Mouse (Mus musculus) heart, embryonic 15.5 days (tissue): ENCODE measurements at regions not wholly inside any gene's neighbourhood (a gene's known extent, or its start where the extent isn't known, plus 50 kb on each side); places are given as distances from the start of the nearest gene placed in this dataset.

Experiments
- ATAC-seq: fragments of 200-750 bp; cut with Nextera tagmentation; replicated peaks from 2 replicates; pipeline ENCODE4 v1.8.0; 2017; ENCODE audit warnings: low read depth, moderate TSS enrichment; ENCODE audit not compliant: insufficient number of reproducible peaks, insufficient read depth, low FRiP score
- H3K27ac ChIP-seq: fragments of 300-500 bp; sonication (generic); 2 replicates; pipeline ENCODE4 v1.5.1; 2015; ENCODE audit warnings: mild to moderate bottlenecking, inconsistent platforms
- H3K27me3 ChIP-seq: fragments of 300-500 bp; sonication (generic); 2 replicates; pipeline ENCODE4 v1.6.1; 2015; ENCODE audit warnings: inconsistent platforms
- H3K36me3 ChIP-seq: fragments of 300-500 bp; sonication (generic); 2 replicates; pipeline ENCODE4 v1.6.1; 2015; ENCODE audit warnings: mild to moderate bottlenecking, inconsistent platforms
- H3K4me1 ChIP-seq: fragments of 300-500 bp; sonication (generic); replicated peaks from 2 replicates; pipeline ENCODE4 v1.6.1; 2015; ENCODE audit warnings: inconsistent platforms
- H3K4me2 ChIP-seq: fragments of 300-500 bp; sonication (generic); 2 replicates; pipeline ENCODE4 v1.6.1; 2015; ENCODE audit warnings: inconsistent platforms, mild to moderate bottlenecking, moderate library complexity
- H3K4me3 ChIP-seq: fragments of 300-500 bp; sonication (generic); 2 replicates; pipeline ENCODE4 v1.5.1; 2015; ENCODE audit warnings: mild to moderate bottlenecking, inconsistent platforms
- H3K9ac ChIP-seq: fragments of 300-500 bp; sonication (generic); 2 replicates; pipeline ENCODE4 v1.6.1; 2015; ENCODE audit warnings: mild to moderate bottlenecking, inconsistent platforms
- H3K9me3 ChIP-seq: fragments of 300-500 bp; sonication (generic); replicated peaks from 2 replicates; pipeline ENCODE4 v1.6.1; 2016; ENCODE audit warnings: inconsistent platforms
- WGBS: fragments of 180-500 bp; shearing (Covaris S2); methylation state at CpG from one replicate; pipeline ENCODE4 v1.1.7; 2015; ENCODE audit warnings: mixed read lengths; 5-methylcytosine and 5-hydroxymethylcytosine counted together

DNA sequence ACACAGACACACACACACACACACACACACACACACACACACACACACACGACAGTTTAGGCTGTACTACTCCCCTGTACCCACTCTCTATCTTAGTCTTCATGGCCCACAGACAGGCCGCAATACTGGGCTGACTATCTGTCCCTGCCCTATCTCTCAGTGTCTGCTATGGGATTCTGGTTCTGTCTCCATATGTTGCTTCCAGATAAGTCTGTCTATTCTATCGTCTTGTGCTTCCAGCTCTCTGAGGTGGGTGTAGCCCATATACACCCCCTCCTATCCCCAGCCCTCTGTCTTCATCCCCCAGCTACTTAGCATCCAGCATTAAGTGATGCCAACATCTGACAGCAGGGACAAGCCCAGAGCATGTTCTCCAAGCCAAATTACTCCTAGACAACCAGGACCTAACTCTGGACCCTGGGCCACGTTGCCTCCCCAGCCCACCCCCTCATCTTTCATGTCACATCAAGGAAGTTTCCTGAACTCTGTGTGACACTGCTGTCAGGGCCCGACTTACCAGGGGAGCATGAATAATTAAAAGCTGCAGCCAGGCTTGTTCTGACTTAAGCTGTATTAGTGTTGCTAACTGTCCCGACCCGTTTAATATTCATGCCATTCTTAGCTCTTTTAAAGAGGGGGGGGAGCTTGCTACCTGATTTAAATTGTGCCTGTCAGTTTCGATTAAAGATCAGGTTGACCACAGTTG, 79.6 kb upstream of the Grik3 start:
- no peaks in the 10 kb centered on the region for H3K4me1 ChIP-seq
- no peak overlapping the region for H3K4me3 ChIP-seq
- 43% methylated on average over 8 of the region's 8 CpGs for WGBS
- no peak overlapping the region for H3K4me2 ChIP-seq
- H3K27me3 ChIP-seq, result 0 out of 2 replicates have a peak, but pooled peaks cover 6% of the 10 kb centered on the region
- H3K36me3 ChIP-seq, result no peaks in the 10 kb centered on the region
- no peaks in the 10 kb centered on the region for H3K9me3 ChIP-seq
- no peak overlapping the region for H3K9ac ChIP-seq
- no peak overlapping the region for H3K27ac ChIP-seq
- ATAC-seq, result no peak

- Histone ChIP-seq H3K4me3 (no peak overlapping the region), H3K27me3 (peaks cover 6% of the 10 kb centered on the region; the same call in 1 of the 2 replicates), H3K4me2 (no peak overlapping the region), H3K9me3 (no peaks in the 10 kb centered on the region), H3K27ac (no peak overlapping the region), H3K36me3 (no peaks in the 10 kb centered on the region), H3K9ac (no peak overlapping the region), H3K4me1 (no peaks in the 10 kb centered on the region)
- no peak for ATAC-seq
- WGBS, result 78% methylated on average over 13 of the region's 13 CpGs
These were observed 91.0 kb upstream of the Grik3 start for GRCm38 (mm10) chr4:125399376-125400112.

- no peak for ATAC-seq
- WGBS, result 63% methylated on average over 12 of the region's 12 CpGs
- no peaks in the 10 kb centered on the region for H3K36me3 ChIP-seq
These were observed 93.5 kb upstream of the Grik3 start for GRCm38 (mm10) chr4:125397007-125397461.

GRCm38 (mm10) chr4:125391269-125391668, 99.2 kb upstream of the Grik3 start:
- H3K4me2 ChIP-seq, result no peak overlapping the region
- 62% methylated on average over 6 of the region's 6 CpGs for WGBS

More at GRCm38 (mm10) chr4:125397007-125397461, 93.5 kb upstream of the Grik3 start:
- Histone ChIP-seq H3K4me3 (no peak overlapping the region), H3K4me1 (no peaks in the 10 kb centered on the region), H3K27me3 (no peaks in the 10 kb centered on the region; the same call in 1 of the 2 replicates), H3K27ac (no peak overlapping the region), H3K9ac (no peak overlapping the region), H3K9me3 (no peaks in the 10 kb centered on the region), H3K4me2 (no peak overlapping the region)

DNA sequence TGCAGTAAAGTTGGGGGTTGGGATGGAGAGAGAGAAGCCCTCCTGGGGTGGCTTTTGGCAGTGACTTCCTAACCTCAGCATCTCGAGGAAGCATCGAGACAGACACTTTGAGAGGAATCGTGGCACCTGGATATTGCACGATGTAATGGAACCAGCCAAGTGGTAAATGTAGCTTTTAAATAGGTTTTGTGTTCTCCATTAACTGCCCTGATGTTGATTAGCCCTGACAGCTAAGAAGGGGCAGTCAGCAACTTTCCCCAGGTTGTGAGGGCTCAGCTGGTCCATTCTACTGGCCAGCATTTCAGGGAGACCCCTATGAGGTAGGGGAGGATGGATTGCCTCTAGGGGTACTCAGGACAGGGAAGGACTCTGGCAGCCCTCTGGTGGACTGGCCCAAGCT, 104.7 kb upstream of the Grik3 start:
- Histone ChIP-seq H3K9ac (no peak overlapping the region), H3K27ac (no peak overlapping the region), H3K4me3 (no peak overlapping the region), H3K36me3 (no peaks in the 10 kb centered on the region), H3K27me3 (no peaks in the 10 kb centered on the region), H3K9me3 (no peaks in the 10 kb centered on the region), H3K4me1 (no peaks in the 10 kb centered on the region), H3K4me2 (no peak overlapping the region)
- 63% methylated on average over 4 of the region's 4 CpGs for WGBS
- no peak for ATAC-seq

More at GRCm38 (mm10) chr4:125391269-125391668, 99.2 kb upstream of the Grik3 start:
- Histone ChIP-seq H3K9ac (no peak overlapping the region), H3K4me3 (no peak overlapping the region), H3K36me3 (no peaks in the 10 kb centered on the region), H3K27ac (no peak overlapping the region), H3K27me3 (0 out of 2 replicates have a peak, but pooled peaks cover 6% of the 10 kb centered on the region), H3K9me3 (no peaks in the 10 kb centered on the region), H3K4me1 (no peaks in the 10 kb centered on the region)
- no peak for ATAC-seq

GRCm38 (mm10) chr4:125364011-125364410, 126.5 kb upstream of the Grik3 start:
- H3K36me3 ChIP-seq, result no peaks in the 10 kb centered on the region
- no peak for ATAC-seq
- H3K27me3 ChIP-seq, result no peaks in the 10 kb centered on the region
- H3K27ac ChIP-seq, result no peak overlapping the region
- 49% methylated on average over 9 of the region's 9 CpGs for WGBS
- no peak overlapping the region for H3K4me3 ChIP-seq
- H3K4me1 ChIP-seq, result no peaks in the 10 kb centered on the region
- H3K4me2 ChIP-seq, result no peak overlapping the region
- no peak overlapping the region for H3K9ac ChIP-seq
- H3K9me3 ChIP-seq, result no peaks in the 10 kb centered on the region

- H3K4me2 ChIP-seq, result no peak overlapping the region
- H3K4me3 ChIP-seq, result no peak overlapping the region
- H3K4me1 ChIP-seq, result no peaks in the 10 kb centered on the region
- no peak for ATAC-seq
- H3K36me3 ChIP-seq, result no peaks in the 10 kb centered on the region
- H3K9ac ChIP-seq, result no peak overlapping the region
- H3K27ac ChIP-seq, result no peak overlapping the region
- no peaks in the 10 kb centered on the region for H3K9me3 ChIP-seq
- WGBS, result 56% methylated on average over 18 of the region's 18 CpGs
- no peaks in the 10 kb centered on the region for H3K27me3 ChIP-seq
These were observed 128.6 kb upstream of the Grik3 start for GRCm38 (mm10) chr4:125361611-125362520.

GRCm38 (mm10) chr4:125358356-125358755, 132.1 kb upstream of the Grik3 start:
- 72% methylated on average over 2 of the region's 2 CpGs for WGBS
- no peaks in the 10 kb centered on the region for H3K4me1 ChIP-seq
- H3K27ac ChIP-seq, result no peak overlapping the region
- H3K4me2 ChIP-seq, result no peak overlapping the region
- no peaks in the 10 kb centered on the region for H3K27me3 ChIP-seq
- no peak for ATAC-seq
- H3K9ac ChIP-seq, result no peak overlapping the region
- H3K9me3 ChIP-seq, result no peaks in the 10 kb centered on the region
- no peak overlapping the region for H3K4me3 ChIP-seq
- no peaks in the 10 kb centered on the region for H3K36me3 ChIP-seq

DNA sequence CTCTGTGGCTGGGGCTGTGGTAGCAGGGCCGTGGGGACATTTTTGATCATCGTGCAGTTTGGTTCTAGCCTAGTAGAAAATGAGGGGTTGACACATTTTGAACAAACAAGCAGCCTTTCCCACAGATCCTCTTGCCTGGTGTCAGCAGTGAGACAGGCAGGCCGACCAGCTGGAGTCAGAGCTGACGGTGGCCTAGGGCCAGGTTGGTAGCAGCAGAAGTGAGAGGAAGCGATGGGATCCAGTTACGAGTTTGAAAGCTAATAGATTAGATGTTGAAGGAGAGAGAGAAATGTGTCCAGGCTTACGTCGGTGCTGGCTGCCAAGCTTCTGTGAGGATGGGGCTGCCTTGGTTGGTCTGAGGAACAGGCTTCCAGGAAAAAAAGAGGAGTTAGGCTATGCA, 134.1 kb upstream of the Grik3 start:
- no peaks in the 10 kb centered on the region for H3K4me1 ChIP-seq
- 28% methylated on average over 8 of the region's 8 CpGs for WGBS
- no peaks in the 10 kb centered on the region for H3K27me3 ChIP-seq
- H3K9me3 ChIP-seq, result no peaks in the 10 kb centered on the region
- no peak overlapping the region for H3K27ac ChIP-seq
- H3K4me3 ChIP-seq, result no peak overlapping the region
- H3K4me2 ChIP-seq, result no peak overlapping the region
- ATAC-seq, result no peak
- H3K36me3 ChIP-seq, result no peaks in the 10 kb centered on the region
- no peak overlapping the region for H3K9ac ChIP-seq

DNA sequence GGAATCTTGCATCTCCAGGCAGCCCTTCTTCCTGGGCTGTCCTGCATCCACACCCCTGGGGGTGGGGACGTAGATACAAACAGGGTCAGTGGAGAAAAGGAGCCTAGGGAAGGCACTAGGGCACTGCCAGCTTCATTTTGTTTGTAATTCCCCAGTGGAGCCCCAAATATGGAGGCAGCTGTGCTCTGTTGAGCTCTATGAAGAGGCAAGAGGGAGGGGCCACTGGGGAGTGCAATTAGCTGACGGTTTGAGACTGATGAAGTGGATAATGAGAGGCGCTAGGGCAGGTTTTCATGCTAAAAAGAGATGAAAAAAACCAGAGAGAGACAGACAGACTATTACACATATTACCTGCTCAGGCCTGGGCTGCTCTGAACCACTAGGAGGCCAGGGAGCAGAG, 135.8 kb upstream of the Grik3 start:
- Histone ChIP-seq H3K4me3 (no peak overlapping the region), H3K4me2 (no peak overlapping the region), H3K27ac (no peak overlapping the region), H3K9me3 (no peaks in the 10 kb centered on the region), H3K27me3 (no peaks in the 10 kb centered on the region), H3K9ac (no peak overlapping the region), H3K36me3 (no peaks in the 10 kb centered on the region), H3K4me1 (no peaks in the 10 kb centered on the region)
- 56% methylated on average over 3 of the region's 3 CpGs for WGBS
- ATAC-seq, result no peak

DNA sequence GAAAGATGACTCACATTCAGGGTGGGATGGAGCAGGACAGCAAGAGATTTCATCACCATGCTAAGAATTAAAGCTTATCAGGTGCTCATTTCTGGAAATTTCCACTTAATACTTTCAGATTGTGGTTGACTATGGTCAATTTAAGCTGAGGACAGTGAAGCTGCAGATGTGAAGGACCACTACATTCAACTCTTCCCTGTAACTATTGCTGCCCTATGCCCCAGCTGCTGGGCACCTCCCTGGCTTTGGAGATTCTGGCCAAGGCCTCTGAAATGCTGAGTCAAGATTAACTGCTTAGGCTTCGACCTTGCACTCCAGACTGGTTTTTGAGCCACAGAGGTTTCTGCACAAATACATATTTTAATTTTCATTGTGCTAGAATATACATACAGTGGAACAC, 140.4 kb upstream of the Grik3 start:
- H3K27me3 ChIP-seq, result no peaks in the 10 kb centered on the region
- no peak overlapping the region for H3K9ac ChIP-seq
- H3K36me3 ChIP-seq, result no peaks in the 10 kb centered on the region
- ATAC-seq, result no peak
- no peaks in the 10 kb centered on the region for H3K4me1 ChIP-seq
- no peaks in the 10 kb centered on the region for H3K9me3 ChIP-seq
- no peak overlapping the region for H3K4me3 ChIP-seq
- no peak overlapping the region for H3K4me2 ChIP-seq
- 70% methylated on average over 1 of the region's 1 CpGs for WGBS
- H3K27ac ChIP-seq, result no peak overlapping the region
